Mouse (Mus musculus) E14TG2a.4 (cell line): ENCODE results near the gene Klf1.

ENCODE experiments used
- H3K27me3 ChIP-seq: 2 replicates; pipeline ENCODE4 v1.6.1; 2014; ENCODE audit warnings: low read length, control low read depth; ENCODE audit not compliant: insufficient read depth
- H3K36me3 ChIP-seq: 2 replicates; pipeline ENCODE4 v1.6.1; 2014; ENCODE audit warnings: low read length, control low read depth; ENCODE audit not compliant: insufficient read depth
- H3K4me1 ChIP-seq: replicated peaks from 2 replicates; pipeline ENCODE4 v1.6.1; 2014; ENCODE audit warnings: low read depth, low read length, control low read depth
- H3K4me3 ChIP-seq: replicated peaks from 2 replicates; pipeline ENCODE4 v1.5.1; 2014; ENCODE audit warnings: mild to moderate bottlenecking, low read length
- H3K9me3 ChIP-seq: 2 replicates; pipeline ENCODE4 v1.6.1; 2014; ENCODE audit warnings: low read length, control low read depth
- CTCF ChIP-seq: conservative IDR thresholded peaks from 2 replicates; pipeline ENCODE4 v1.5.1; 2014; ENCODE audit warnings: low read length
- NANOG ChIP-seq: IDR thresholded peaks from 2 replicates; pipeline ENCODE4 v1.6.1; 2014; ENCODE audit warnings: borderline replicate concordance, low read length, mixed read lengths
- POU5F1 ChIP-seq: IDR thresholded peaks from 2 replicates; pipeline ENCODE4 v1.6.1; 2014; ENCODE audit warnings: low read length, borderline replicate concordance

Klf1 gene

GRCm38 (mm10) chr8:84918646-84919045 lies 16.9 kb downstream of the Klf1 start:
- peak overlapping the region; percentile 68; the same call in 1 of the 2 replicates for H3K4me3 ChIP-seq
- peaks cover 76% of the 10 kb centered on the region for H3K36me3 ChIP-seq
- no peaks in the 10 kb centered on the region for H3K27me3 ChIP-seq
- peaks cover 81% of the 10 kb centered on the region for H3K4me1 ChIP-seq
- TF ChIP-seq CTCF (no peak), NANOG (no peak), POU5F1 (no peak)
- H3K9me3 ChIP-seq: no peaks in the 10 kb centered on the region

GRCm38 (mm10) chr8:84921596-84921995 lies 19.9 kb downstream of the Klf1 start:
- H3K36me3 ChIP-seq: peaks cover 56% of the 10 kb centered on the region
- H3K9me3 ChIP-seq: no peaks in the 10 kb centered on the region
- no peak for TF ChIP-seq POU5F1
- TF ChIP-seq NANOG: no peak
- TF ChIP-seq CTCF: no peak
- no peaks in the 10 kb centered on the region for H3K27me3 ChIP-seq
- H3K4me3 ChIP-seq: no peak overlapping the region
- H3K4me1 ChIP-seq: peaks cover 70% of the 10 kb centered on the region

- Histone ChIP-seq H3K4me3 (no peak overlapping the region), H3K4me1 (peaks cover 43% of the 10 kb centered on the region), H3K36me3 (peaks cover 22% of the 10 kb centered on the region), H3K27me3 (peaks cover 32% of the 10 kb centered on the region), H3K9me3 (no peaks in the 10 kb centered on the region)
- TF ChIP-seq CTCF: no peak
- TF ChIP-seq NANOG: no peak
- TF ChIP-seq POU5F1: no peak
Measured at GRCm38 (mm10) chr8:84925557-84925956, 23.8 kb downstream of the Klf1 start.

- peaks cover 49% of the 10 kb centered on the region for H3K27me3 ChIP-seq
- peaks cover 28% of the 10 kb centered on the region for H3K4me1 ChIP-seq
- H3K36me3 ChIP-seq: peaks cover 3% of the 10 kb centered on the region
- TF ChIP-seq POU5F1 (no peak), NANOG (no peak), CTCF (no peak)
- H3K9me3 ChIP-seq: no peaks in the 10 kb centered on the region
- H3K4me3 ChIP-seq: no peak overlapping the region
Measured at GRCm38 (mm10) chr8:84927513-84927912, 25.8 kb downstream of the Klf1 start.

GRCm38 (mm10) chr8:84928456-84929306 lies 27.0 kb downstream of the Klf1 start:
- Histone ChIP-seq H3K4me3 (peak overlapping the region; percentile 73), H3K27me3 (peaks cover 51% of the 10 kb centered on the region), H3K4me1 (peaks cover 24% of the 10 kb centered on the region), H3K9me3 (no peaks in the 10 kb centered on the region), H3K36me3 (no peaks in the 10 kb centered on the region)
- TF ChIP-seq CTCF (peak; percentile 61), NANOG (no peak)

- TF ChIP-seq POU5F1: no peak
- TF ChIP-seq NANOG: no peak
- TF ChIP-seq CTCF: no peak
- Histone ChIP-seq H3K4me3 (no peak overlapping the region), H3K9me3 (no peaks in the 10 kb centered on the region), H3K27me3 (peaks cover 65% of the 10 kb centered on the region), H3K36me3 (no peaks in the 10 kb centered on the region), H3K4me1 (peaks cover 28% of the 10 kb centered on the region)
Measured at GRCm38 (mm10) chr8:84930582-84930981, 28.9 kb downstream of the Klf1 start.

- H3K4me1 ChIP-seq: peaks cover 37% of the 10 kb centered on the region
- H3K27me3 ChIP-seq: peaks cover 74% of the 10 kb centered on the region
Measured at GRCm38 (mm10) chr8:84933767-84934559, 32.2 kb downstream of the Klf1 start.

GRCm38 (mm10) chr8:84934860-84935259 lies 33.1 kb downstream of the Klf1 start:
- TF ChIP-seq POU5F1: no peak
- no peak for TF ChIP-seq NANOG
- TF ChIP-seq CTCF: no peak
- Histone ChIP-seq H3K36me3 (no peaks in the 10 kb centered on the region), H3K4me3 (peak overlapping the region; percentile 50), H3K9me3 (no peaks in the 10 kb centered on the region), H3K4me1 (peaks cover 30% of the 10 kb centered on the region), H3K27me3 (peaks cover 65% of the 10 kb centered on the region)

More at GRCm38 (mm10) chr8:84933767-84934559, 32.2 kb downstream of the Klf1 start:
- no peaks in the 10 kb centered on the region for H3K36me3 ChIP-seq
- H3K4me3 ChIP-seq: 0 out of 2 replicates have a peak overlapping the region, but pooled peaks have one; percentile 50
- no peak for TF ChIP-seq CTCF
- no peak for TF ChIP-seq NANOG
- TF ChIP-seq POU5F1: no peak
- H3K9me3 ChIP-seq: no peaks in the 10 kb centered on the region
